Mouse (Mus musculus) heart, postnatal 0 days (tissue): ENCODE data around the gene Actrt3. TPM values are rescaled to one million over a fixed set of nuclear protein-coding genes. Genes with fewer than 3 reads are reported as not detected.
A peak's percentile ranks its signal among the peaks of the same experiment; 100 is the strongest.

Source experiments
- ATAC-seq: fragments of 200-750 bp; cut with Nextera tagmentation; 2 replicates; pipeline ENCODE4 v1.8.0; 2017; ENCODE audit warnings: low read depth, moderate number of reproducible peaks, moderate library complexity; ENCODE audit not compliant: insufficient read depth
- DNase-seq: peaks from one replicate; pipeline ENCODE4 v3.0.0-alpha.2; 2016; ENCODE audit warnings: low spot score
- H3K27ac ChIP-seq: fragments of 300-500 bp; sonication (generic); 2 replicates; pipeline ENCODE4 v1.5.1; 2014; ENCODE audit warnings: low read depth, mild to moderate bottlenecking
- H3K27me3 ChIP-seq: fragments of 300-500 bp; sonication (generic); 2 replicates; pipeline ENCODE4 v1.6.1; 2014; ENCODE audit warnings: low read length, mixed read lengths; ENCODE audit not compliant: control insufficient read depth, insufficient read depth
- H3K36me3 ChIP-seq: fragments of 300-500 bp; sonication (generic); replicated peaks from 2 replicates; pipeline ENCODE4 v1.6.1; 2014; ENCODE audit warnings: low read length, mixed read lengths; ENCODE audit not compliant: control insufficient read depth, insufficient read depth
- H3K4me1 ChIP-seq: fragments of 300-500 bp; sonication (generic); 2 replicates; pipeline ENCODE4 v1.6.1; 2014; ENCODE audit warnings: antibody characterized with exemption; ENCODE audit not compliant: control insufficient read depth, insufficient read depth
- H3K4me2 ChIP-seq: fragments of 300-500 bp; sonication (generic); 2 replicates; pipeline ENCODE4 v1.6.1; 2014; ENCODE audit warnings: low read depth, mild to moderate bottlenecking, low read length, moderate library complexity
- H3K4me3 ChIP-seq: fragments of 300-500 bp; sonication (generic); 2 replicates; pipeline ENCODE4 v1.5.1; 2014; ENCODE audit warnings: low read depth, low read length
- H3K9ac ChIP-seq: fragments of 300-500 bp; sonication (generic); replicated peaks from 2 replicates; pipeline ENCODE4 v1.6.1; 2014; ENCODE audit warnings: low read depth, low read length, mixed read lengths
- H3K9me3 ChIP-seq: fragments of 300-500 bp; sonication (generic); replicated peaks from 2 replicates; pipeline ENCODE4 v1.6.1; 2016; ENCODE audit warnings: low read length; ENCODE audit not compliant: control insufficient read depth
- CTCF ChIP-seq: IDR thresholded peaks from 2 replicates; pipeline ENCODE4 v1.5.1; 2016; ENCODE audit warnings: antibody characterized with exemption, control low read depth, low read depth
- EP300 ChIP-seq: IDR thresholded peaks from 2 replicates; pipeline ENCODE4 v1.6.1; 2016; ENCODE audit warnings: antibody characterized with exemption, low read depth
- WGBS: fragments of 180-500 bp; shearing (Covaris S2); extraction: QIAGEN DNeasy Blood & Tissue Kit; methylation state at CpG from one replicate; pipeline ENCODE4 v1.1.7; 2014; 5-methylcytosine and 5-hydroxymethylcytosine counted together
- polyA plus RNA-seq: library from polyadenylated mRNA; unstranded; fragments of >200 nt; fragmentation: Nextera tagmentation; extraction: Ambion mirVana; gene quantifications from 2 replicates; pipeline ENCODE4 v1.2.1, GENCODE M21; 2015
- total RNA-seq: library from RNA; depleted of rRNA; stranded (reverse); fragments of >200 nt; gene quantifications from 2 replicates; pipeline ENCODE4 v1.2.3, GENCODE M21; 2014; ENCODE audit warnings: low replicate concordance

The Actrt3 gene
- total and polyA plus RNA-seq, 2 experiments from 2014 or later = not detected

- no peak overlapping the region for H3K9ac ChIP-seq
- TF ChIP-seq EP300 (no peak), CTCF (no peak)
- ATAC-seq (no peak), DNase-seq (no peak)
- no peaks in the 10 kb centered on the region for H3K4me1 ChIP-seq
- no peaks in the 10 kb centered on the region for H3K9me3 ChIP-seq
- no peaks in the 10 kb centered on the region for H3K36me3 ChIP-seq
- H3K4me3 ChIP-seq = no peak overlapping the region
- H3K4me2 ChIP-seq = no peak overlapping the region
- H3K27ac ChIP-seq = no peak overlapping the region
- no peaks in the 10 kb centered on the region for H3K27me3 ChIP-seq
- 78% methylated on average over 4 of the region's 4 CpGs for WGBS
Observed at GRCm38 (mm10) chr3:30635629-30636028, 35.9 kb upstream of the Actrt3 start.

DNA sequence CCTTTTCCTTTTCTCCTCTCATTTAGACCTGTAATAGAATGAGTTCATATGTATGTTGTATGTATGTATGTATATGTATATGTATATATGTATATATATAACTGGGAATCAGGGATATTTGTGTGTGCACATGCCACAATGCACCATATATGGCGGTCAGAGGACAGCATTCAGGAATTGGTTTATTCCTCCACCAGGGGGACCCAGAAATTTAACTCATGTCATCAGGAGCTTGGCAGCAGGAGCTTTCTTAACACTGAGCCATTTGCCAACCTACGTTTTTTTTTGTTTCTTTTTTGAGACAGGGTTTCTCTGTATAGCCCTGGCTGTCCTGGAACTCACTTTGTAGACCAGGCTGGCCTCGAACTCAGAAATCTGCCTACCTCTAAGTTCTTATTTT lies 33.9 kb upstream of the Actrt3 start:
- DNase-seq (no peak), ATAC-seq (no peak)
- H3K4me2 ChIP-seq = no peak overlapping the region
- H3K4me1 ChIP-seq = no peaks in the 10 kb centered on the region
- no peaks in the 10 kb centered on the region for H3K36me3 ChIP-seq
- H3K9me3 ChIP-seq = no peaks in the 10 kb centered on the region
- WGBS = 51% methylated on average over 3 of the region's 3 CpGs
- H3K27me3 ChIP-seq = no peaks in the 10 kb centered on the region
- H3K4me3 ChIP-seq = no peak overlapping the region
- H3K27ac ChIP-seq = no peak overlapping the region
- no peak overlapping the region for H3K9ac ChIP-seq
- TF ChIP-seq EP300 (no peak), CTCF (peak; percentile 22; the same call in 1 of the 2 replicates)

DNA sequence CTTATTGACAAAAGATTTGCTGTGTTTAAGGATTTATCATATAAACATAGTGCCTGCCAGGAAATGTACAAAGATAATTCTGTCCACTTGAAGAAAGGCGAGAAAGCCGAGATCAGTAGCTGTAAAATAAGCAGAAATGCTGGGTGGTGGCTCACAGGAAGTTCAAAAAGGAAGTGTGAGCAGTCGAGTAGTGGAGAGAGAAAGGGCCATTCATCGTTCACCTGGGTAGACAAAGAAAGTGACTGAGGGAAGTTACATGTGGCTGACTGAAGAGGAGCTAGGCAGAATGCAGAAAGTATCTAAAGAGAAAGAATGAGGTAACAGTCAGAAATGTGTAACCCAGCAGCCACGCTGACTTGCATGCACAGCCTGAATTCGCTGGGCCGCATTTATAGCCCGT lies 20.4 kb upstream of the Actrt3 start:
- H3K27ac ChIP-seq = no peak overlapping the region
- ATAC-seq = no peak
- DNase-seq = no peak
- no peaks in the 10 kb centered on the region for H3K27me3 ChIP-seq
- H3K36me3 ChIP-seq = peaks cover 38% of the 10 kb centered on the region
- H3K4me1 ChIP-seq = no peaks in the 10 kb centered on the region
- no peak overlapping the region for H3K4me3 ChIP-seq
- no peak overlapping the region for H3K4me2 ChIP-seq
- no peak overlapping the region for H3K9ac ChIP-seq
- TF ChIP-seq CTCF (no peak), EP300 (no peak)
- 71% methylated on average over 8 of the region's 8 CpGs for WGBS
- no peaks in the 10 kb centered on the region for H3K9me3 ChIP-seq

- H3K4me2 ChIP-seq = no peak overlapping the region
- DNase-seq (no peak), ATAC-seq (no peak)
- no peak overlapping the region for H3K27ac ChIP-seq
- no peaks in the 10 kb centered on the region for H3K27me3 ChIP-seq
- H3K4me1 ChIP-seq = no peaks in the 10 kb centered on the region
- WGBS = 89% methylated on average over 4 of the region's 4 CpGs
- H3K36me3 ChIP-seq = peaks cover 80% of the 10 kb centered on the region
- H3K4me3 ChIP-seq = no peak overlapping the region
- no peaks in the 10 kb centered on the region for H3K9me3 ChIP-seq
- TF ChIP-seq CTCF (no peak), EP300 (no peak)
- H3K9ac ChIP-seq = no peak overlapping the region
Observed at GRCm38 (mm10) chr3:30610930-30611329, 11.2 kb upstream of the Actrt3 start.

- Histone ChIP-seq H3K27me3 (no peaks in the 10 kb centered on the region), H3K36me3 (peaks cover 76% of the 10 kb centered on the region), H3K4me3 (no peak overlapping the region), H3K9ac (no peak overlapping the region), H3K4me2 (no peak overlapping the region), H3K4me1 (no peaks in the 10 kb centered on the region), H3K9me3 (no peaks in the 10 kb centered on the region), H3K27ac (no peak overlapping the region)
- DNase-seq = no peak
- ATAC-seq = no peak
- no peak for TF ChIP-seq EP300
- WGBS = 81% methylated on average over 3 of the region's 3 CpGs
Observed at GRCm38 (mm10) chr3:30608999-30609398, 9.3 kb upstream of the Actrt3 start.

DNA sequence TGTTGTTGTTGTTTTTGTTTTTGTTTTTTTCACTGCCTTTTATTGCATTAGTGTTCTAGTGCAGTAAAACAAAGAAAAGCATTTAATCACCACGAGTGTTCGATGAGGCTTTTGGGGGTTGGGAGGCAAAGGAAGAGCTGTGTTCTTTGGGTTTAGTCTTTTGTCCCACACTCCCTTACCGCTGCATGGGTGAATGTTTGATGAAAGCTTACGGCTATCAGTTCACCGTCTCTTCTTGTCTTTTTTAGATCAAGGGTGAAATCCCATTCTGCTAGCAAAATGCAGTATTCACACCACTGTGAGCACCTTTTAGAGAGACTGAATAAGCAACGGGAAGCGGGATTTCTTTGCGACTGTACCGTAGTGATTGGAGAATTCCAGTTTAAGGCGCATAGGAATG lies 3.5 kb upstream of the Actrt3 start:
- Histone ChIP-seq H3K9me3 (no peaks in the 10 kb centered on the region), H3K27me3 (no peaks in the 10 kb centered on the region), H3K4me3 (peak overlapping the region; percentile 95), H3K4me2 (peak overlapping the region; percentile 75), H3K27ac (peak overlapping the region; percentile 98; the same call in 1 of the 2 replicates), H3K9ac (peak overlapping the region; percentile 94), H3K4me1 (peaks cover 12% of the 10 kb centered on the region), H3K36me3 (peaks cover 36% of the 10 kb centered on the region)
- TF ChIP-seq CTCF (no peak), EP300 (no peak)
- no peak for DNase-seq
- ATAC-seq = no peak
- WGBS = 38% methylated on average over 10 of the region's 10 CpGs
